Mouse (Mus musculus): ENCODE results near the gene Haus3.

- TF ChIP-seq CTCF (IDR thresholded peaks at IDR 0.05; ENCODE audit: control insufficient read depth, insufficient read depth, low read length), result no peak
- no peak for TF ChIP-seq POLR2A (IDR thresholded peaks at IDR 0.05; ENCODE audit: borderline replicate concordance, control insufficient read depth, low read depth, low read length)
Observed at GRCm38 (mm10) chr5:34183156-34183880, 14.0 kb upstream of the Haus3 start.

All from bone marrow, adult 2 months (tissue).